Mouse (Mus musculus) C2C12 (cell line): ENCODE data around the gene Jazf1.

ENCODE experiments used
- CEBPB ChIP-seq: IDR thresholded peaks from one replicate; pipeline ENCODE4 v1.6.1; 2011; ENCODE audit warnings: low read depth, mild to moderate bottlenecking, control low read depth, moderate library complexity
- CTCF ChIP-seq: IDR thresholded peaks from one replicate; pipeline ENCODE4 v1.5.1; 2011; ENCODE audit not compliant: control insufficient read depth, insufficient read depth, insufficient read length
- FOSL1 ChIP-seq: IDR thresholded peaks from one replicate; pipeline ENCODE4 v1.8.0; 2011; ENCODE audit warnings: mild to moderate bottlenecking, low read length; ENCODE audit not compliant: poor library complexity, insufficient read depth, severe bottlenecking
- MAX ChIP-seq: IDR thresholded peaks from one replicate; pipeline ENCODE4 v1.6.1; 2011; ENCODE audit warnings: mild to moderate bottlenecking, control low read depth
- MYOD1 ChIP-seq: IDR thresholded peaks from one replicate; pipeline ENCODE4 v1.6.1; 2011; ENCODE audit warnings: low read depth; ENCODE audit not compliant: control insufficient read depth, insufficient read length
- MYOG ChIP-seq: IDR thresholded peaks from one replicate; pipeline ENCODE4 v1.6.1; 2011; ENCODE audit not compliant: control insufficient read depth, insufficient read length; ENCODE audit errors: extremely low read depth
- USF1 ChIP-seq: IDR thresholded peaks from one replicate; pipeline ENCODE4 v1.6.1; 2011; ENCODE audit warnings: low read depth, mild to moderate bottlenecking, control low read depth, moderate library complexity

GRCm38 (mm10) chr6:52802181-52802580, 266.2 kb downstream of the Jazf1 start:
- TF ChIP-seq CTCF, result no peak
- TF ChIP-seq MAX, result no peak
- no peak for TF ChIP-seq USF1
- TF ChIP-seq MYOG, result no peak
- TF ChIP-seq CEBPB, result no peak
- TF ChIP-seq FOSL1, result no peak
- TF ChIP-seq MYOD1, result no peak
